Mouse (Mus musculus) ovary, postnatal 14 days (tissue): ENCODE data around the gene Grm5.

Experiments
- DNase-seq: peaks from one replicate; pipeline ENCODE4 v3.0.0; 2022; ENCODE audit warnings: low spot score

The Grm5 gene

DNA sequence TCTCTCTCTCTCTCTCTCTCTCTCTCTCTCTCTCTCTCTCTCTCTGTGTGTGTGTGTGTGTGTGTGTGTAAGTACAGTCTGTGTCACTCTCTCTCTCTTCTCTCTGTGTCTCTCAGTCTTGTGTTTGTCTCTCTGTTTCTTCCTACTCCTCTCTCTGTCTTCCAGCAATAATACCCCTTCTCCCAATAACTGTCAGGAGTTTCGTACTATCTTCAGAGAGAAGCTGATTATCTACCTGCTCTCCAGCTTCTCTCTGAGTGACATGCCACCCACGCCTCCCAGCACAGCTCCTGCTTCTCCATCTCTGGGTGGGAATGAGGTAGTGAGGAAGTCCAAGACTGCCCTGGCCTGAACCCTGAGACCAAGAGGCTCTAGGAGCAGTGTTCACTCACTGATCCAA, at the start of gene Grm5:
Grm5 (plus strand) TSS at position 301 of the 400 bp plus-strand sequence.
- no peak for DNase-seq

DNA sequence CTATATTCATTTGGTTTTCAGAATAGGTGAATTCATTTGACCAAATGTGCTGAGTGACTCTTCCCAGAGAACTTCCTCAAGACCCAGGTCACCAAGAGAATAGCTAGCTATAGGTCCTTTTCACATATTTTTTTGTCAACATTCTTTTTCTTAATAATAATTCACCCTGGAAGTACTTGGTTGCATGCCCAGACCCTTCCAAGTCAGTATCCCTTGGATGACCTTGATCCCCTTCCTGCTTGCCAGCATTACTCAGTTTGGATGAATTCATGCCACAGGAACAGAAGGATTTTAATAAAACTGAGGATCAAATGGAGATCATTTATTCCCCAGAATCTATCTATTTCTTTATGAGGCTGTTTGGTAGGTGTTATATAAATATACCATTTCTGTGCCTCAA, 44.9 kb upstream of the Grm5 start:
- DNase-seq: no peak

DNA sequence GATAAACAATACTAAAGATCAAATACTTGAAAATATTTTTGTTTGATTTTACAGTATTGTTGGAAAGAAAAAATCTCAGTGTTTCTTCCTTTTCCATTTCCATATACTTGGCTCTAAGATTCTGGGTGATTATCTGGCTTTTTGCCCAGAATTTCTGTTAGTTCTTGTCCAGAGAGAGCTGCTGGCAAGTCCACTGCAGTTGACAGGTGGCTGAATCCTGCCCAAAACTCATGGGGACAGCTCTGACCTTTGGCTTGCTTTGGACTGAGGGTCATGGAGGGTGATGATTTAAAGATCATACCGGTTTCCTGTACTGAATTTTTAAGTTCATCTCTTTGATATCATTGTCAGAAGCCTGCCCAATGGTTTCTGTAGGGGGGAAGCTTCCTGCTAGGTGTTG, 18.7 kb upstream of the Grm5 start:
- no peak for DNase-seq

DNA sequence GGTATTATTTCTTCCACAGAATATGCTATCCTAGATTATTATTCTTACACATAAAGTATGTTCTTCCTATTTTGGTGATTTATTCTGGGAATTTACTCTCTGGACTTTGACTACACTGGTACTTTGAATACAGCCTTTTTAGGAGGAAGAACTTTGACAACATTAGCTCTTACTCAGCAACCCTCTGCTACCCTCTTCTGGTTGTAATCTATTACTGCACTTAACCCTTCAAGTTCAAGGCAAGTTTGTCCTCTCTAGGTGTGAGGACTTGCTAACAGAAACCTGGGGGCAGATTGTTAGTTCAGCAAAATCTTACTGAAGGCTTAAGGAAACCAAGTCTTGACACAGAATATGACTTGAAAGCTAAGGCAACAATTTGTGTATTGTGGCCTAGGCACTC, 17.5 kb upstream of the Grm5 start:
- DNase-seq: no peak

DNA sequence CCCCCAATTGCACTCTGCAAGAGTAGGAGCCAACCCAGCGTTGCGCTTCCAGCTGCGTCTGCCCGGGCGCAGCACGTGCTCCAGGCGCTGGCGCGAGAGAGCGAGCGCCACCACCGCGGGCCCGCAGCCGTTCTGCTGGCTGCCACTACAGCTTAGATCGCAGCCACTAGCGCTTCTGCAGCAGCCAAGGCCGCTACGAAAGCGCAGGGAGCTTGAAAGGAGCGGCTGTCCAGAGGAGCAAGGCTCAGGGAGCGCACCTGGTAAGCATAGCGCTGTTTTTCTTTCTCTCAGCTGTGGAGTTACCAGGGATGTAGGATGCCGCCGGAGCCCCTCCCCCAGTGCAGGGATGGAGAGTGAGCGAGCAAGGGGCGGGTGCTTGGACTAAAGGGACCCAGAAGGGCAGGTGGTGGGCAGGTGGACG, 323 bp downstream of the Grm5 start:
- DNase-seq: no peak

DNA sequence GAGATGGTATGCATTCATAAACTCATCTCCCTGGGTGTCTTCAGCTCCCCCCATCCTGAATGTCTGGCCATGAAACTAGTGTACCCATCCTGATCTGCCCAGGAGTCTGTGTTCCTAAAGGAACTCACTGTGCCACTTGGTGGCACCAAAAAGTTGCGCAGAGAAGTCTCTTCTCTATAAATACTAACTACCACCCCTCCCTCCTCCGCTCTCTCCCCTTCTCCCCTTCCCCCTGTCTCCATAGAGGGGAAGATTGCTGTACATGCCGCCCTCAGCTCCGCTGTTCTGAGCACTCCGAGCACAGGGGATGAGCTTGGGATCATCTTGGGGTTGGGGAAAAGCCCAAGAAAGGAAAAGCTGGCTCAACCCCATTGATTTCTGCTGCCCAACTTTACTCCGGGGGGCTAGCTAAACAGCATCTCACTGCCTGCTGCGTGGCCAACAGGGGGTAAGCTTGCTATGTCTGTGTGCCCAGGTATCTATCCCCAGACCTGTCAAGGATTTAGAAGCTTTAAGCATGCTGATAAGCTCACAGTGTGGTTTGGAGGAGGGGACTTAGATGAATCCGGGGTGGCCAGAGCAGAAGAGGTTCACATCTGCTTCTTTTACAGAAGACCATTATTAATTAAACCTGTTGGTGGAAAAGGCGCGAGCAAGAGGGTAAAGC, 2.4 kb downstream of the Grm5 start:
- DNase-seq: no peak

DNA sequence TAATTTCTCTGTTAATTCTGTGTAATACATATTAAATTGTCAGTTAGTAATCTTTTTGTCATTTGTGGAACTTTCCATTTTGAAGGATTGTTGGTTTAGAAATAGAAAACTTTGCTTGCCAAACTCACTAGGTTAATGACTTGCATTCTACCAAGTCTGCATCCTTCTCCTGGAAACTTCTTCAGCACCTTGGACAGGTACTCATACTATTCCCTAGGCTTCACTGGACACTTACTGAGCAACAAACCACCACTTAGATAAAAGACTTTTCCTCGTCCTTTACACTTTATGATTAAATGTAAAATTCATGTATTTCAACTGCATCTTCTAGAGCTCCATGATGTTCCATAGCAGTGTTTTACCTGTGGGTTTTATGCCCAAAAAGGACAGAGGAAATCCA, 4.0 kb downstream of the Grm5 start:
- DNase-seq: no peak

DNA sequence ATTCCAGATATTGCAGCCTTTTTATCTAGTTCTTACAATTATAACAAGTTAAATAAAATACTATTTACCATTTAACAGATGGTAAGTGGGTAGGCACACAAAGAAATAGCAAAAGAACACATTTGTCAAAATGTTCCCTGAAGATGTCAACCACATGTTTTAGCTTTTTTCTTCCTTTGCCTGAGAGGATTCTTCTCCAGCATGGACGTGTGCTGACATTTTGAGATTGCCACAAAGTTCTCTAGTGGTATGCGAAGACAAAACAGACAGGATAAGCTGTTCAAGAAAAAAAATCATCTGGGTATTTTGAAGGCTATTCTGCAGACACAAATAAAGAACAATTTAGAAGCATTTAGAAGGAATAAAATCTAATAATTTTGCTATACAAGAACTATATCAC, 42.3 kb downstream of the Grm5 start:
- DNase-seq: no peak

DNA sequence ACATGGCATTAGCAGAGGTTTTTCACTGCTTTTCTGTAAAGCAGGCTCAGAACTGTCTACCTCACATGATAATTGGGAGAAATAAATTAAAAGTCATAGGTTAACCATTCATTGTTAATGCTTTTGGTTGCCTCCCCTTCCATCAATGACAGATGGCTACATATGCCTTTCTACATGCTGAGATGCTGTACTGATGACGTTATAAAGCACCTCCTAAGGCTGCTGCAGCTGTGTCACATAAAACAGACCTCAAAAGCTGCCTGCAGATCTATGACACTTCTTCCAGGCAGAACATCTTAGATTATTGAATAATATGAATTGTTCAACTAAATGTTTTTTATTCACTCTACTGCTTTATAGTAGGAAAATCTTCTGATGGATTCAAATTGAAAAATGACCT, 51.6 kb downstream of the Grm5 start:
- DNase-seq: no peak

DNA sequence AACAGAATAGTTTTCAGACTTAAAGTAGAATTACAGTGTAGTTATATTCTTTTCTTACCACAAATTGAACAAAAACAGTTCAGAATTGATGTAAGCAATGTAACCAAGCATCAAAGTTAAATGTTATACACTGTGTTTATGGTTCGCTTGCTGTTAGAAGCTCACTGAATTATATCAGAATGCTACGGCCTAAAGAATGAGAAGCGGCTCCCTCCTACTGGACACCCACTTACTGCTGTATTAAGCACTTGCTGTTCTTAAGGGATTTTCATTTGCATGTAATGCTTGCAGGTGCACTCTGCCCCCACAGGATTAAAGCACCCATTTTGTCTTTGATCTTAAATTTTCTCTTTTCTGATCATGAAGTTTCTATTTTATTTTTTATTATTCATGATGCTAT, 66.6 kb downstream of the Grm5 start:
- no peak for DNase-seq

DNA sequence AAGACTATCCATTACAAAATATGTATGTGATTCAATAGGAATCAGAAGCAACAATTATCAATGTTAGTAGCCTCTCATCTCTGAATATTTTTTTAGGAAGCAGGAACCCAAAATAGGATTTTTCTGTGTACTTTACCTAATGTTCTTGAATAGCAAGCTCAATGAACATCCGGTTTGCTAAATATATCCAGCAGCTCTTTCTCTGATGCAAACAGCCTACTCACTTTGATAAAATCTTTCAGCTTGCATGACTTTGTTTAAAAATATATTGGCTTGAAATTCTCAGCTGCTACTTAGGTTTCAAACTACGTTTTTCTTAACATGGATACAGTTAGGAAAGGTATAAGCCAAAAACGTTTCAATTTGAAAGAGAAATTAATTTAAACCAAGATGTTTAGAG, 77.8 kb downstream of the Grm5 start:
- no peak for DNase-seq

DNA sequence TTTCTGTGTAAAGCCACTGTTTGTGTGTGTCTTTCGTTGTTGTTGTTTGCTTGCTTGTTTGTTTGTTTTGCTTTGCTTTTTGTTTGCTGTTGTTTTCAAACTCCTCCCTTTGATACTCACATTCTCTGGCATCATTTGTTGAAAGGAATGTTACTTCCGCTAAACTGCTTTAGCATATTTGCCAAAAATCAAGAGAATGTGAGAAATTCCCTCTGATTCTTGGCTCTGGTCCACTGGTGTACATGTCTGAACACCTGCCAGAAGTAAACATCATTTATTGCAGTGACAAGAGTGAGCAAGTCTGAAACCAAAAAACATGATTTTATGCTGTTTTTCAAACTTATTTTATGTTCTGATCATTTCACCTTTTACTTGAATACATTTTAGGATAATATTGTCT, 80.1 kb downstream of the Grm5 start:
- no peak for DNase-seq

DNA sequence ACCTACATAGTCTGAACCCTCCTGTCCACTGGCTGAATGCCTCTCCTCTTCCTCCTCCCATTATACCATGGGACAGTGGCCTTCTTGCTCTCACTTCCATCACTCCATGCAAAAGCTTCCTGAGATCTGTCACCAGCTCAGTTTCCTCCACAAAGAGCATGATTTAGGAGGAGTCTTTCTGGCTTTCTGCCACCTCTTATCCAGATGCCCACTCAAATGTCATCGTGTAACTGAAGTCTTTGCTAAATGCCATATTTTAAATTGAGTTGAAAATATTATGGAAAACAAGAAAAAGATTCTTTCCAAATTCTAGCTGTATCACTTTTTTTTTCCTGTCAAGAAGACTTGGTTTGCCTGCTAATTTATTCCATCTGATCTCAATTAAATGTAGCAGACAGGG, 132.4 kb downstream of the Grm5 start:
- DNase-seq: no peak

DNA sequence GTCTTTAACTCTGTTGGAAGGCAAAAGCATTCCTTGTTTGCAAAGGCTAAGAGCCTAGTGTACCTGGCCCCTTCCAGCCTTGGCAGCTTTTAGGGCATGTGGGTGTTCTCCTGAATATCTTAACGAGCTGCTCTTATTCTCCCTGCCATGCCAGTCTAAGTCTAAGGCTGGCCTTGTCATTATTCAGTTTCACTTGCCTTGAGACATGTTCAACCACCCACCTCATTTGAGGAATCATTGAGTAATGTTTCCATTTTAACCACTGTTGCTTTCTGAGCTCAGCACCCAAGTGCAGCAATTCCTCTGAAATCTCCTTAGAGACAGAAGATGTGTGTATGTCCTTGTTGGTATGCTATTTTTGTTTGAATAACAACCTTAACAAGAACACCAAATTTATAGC, 134.7 kb downstream of the Grm5 start:
- no peak for DNase-seq

DNA sequence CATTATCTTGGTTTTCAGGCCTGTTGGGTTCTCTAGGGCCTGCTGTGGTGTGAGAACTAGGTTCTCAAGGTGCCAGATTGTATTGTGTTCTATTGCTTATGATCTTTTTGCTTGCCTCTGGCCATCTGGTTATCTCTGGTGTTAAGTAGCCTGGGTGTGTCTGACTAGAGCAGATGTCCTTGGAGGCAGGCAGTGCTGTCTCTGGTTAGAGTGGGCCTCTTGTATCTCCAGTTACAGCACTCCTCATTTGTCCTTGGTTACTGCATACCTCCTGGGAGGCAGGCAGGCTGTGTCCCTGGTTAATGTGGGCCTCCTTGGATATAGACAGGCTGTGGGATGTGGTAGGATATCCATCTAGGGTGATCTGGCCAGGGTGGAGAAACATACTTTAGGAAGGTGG, 150.5 kb downstream of the Grm5 start:
- DNase-seq: no peak

DNA sequence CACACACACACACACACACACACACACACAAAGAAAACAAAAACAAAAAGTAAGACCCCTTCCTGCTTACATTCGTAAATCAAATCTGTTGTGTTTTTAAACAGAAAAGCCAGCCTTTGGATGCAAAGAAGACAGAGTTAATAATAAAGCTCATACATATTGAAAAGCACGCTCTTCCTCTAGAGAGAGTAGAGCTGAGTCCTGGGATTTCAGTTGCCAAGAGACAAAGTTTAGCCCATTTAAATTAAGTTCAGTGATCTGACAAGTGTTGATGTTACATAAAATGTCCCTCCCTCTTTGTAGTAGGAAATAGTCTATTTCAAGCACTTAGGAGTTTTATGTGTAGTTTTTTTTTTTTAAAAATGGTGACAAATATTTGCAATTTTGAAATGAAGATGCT, 178.0 kb downstream of the Grm5 start:
- DNase-seq: no peak

DNA sequence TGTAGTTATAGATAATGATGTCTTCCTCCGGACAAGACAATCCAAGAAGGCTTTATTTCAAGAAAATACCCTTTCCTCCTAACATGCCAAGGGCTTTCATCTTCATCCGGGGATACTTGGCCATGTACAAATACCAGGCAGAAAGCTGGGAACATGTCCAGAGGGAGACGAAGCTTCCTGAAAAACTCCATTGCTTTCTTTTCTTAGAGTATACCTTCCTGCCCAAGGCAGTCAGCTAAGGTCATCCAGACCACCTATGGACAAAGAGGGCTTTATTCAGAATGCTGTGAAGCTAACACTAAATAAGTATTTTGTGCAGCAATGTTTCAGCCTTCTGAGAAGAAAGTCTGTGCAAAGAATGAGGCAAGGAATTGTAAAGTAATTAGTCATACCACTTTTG, 178.4 kb downstream of the Grm5 start:
- no peak for DNase-seq

DNA sequence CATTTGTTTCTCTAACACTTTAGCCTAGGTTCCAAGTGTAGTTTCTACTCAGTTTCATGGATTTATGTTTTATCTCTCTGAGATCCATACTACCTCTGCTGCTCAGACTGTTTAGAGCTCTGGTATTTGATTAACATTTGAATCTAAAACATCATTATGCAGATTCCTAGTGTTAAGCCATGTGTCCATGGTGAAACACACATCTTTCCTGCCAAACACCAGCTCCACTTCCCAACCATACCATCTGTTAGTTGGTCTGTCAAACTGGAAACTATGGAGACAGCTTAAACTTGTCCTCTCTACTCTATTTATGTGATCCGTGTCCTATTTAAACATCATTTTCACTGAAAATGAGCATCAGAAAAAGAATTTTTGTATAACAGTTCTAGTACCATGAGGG, 203.6 kb downstream of the Grm5 start:
- no peak for DNase-seq

DNA sequence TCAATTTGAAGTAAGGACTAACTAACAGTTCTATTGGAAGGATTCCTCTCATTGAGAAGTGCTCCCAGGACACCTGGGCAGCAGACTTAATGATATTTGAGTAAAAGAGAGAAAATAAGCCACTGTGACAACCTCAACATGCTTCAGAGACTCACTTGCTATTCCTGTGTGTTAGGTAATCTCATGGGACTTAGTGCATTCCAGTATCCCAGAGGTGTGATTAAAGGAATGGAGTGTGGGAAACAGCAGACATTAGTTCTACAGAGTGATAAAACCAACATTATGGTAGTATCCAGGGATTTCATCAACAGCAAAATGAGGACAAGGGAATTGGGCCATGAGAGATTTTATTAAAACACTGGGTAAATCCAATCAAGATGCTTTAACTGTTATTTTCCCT, 205.0 kb downstream of the Grm5 start:
- no peak for DNase-seq

DNA sequence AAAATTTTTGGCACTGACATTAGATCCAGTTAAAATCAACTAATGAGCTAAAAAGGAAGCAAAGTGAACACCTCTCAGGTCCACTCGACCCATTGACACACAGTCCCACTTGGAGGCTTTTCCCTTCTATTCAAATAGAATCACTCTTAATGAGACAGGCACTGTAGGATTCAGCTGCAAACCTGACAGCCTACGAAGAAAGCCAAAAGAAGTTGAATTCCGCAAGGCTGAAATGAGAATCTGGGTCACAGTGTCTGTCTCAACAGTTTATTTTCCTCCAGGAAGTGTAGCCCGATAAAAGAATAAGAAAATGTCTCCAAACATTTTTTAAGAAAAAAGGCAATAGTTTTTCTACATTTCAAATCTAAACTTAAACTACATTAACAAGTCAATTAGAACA, 209.9 kb downstream of the Grm5 start:
- DNase-seq: no peak

DNA sequence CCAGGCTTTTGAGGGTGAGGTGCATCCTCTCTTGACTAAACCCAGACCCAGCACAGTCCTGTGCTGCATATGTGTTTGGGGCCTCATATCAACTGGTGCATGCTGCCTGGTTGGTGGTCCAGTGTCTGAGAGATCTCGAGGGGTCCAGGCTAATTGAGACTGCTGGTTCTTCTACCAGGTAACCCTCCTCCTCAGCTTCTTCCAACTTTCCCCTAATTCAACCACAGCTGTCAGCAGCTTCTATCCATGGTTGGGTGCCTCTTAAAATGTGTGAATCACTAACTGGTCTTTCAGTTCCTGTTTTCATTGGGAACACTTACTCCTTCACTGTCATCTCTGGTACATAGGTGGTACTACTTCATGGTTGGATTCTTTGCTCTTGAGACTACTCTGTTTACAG, 240.9 kb downstream of the Grm5 start:
- no peak for DNase-seq

DNA sequence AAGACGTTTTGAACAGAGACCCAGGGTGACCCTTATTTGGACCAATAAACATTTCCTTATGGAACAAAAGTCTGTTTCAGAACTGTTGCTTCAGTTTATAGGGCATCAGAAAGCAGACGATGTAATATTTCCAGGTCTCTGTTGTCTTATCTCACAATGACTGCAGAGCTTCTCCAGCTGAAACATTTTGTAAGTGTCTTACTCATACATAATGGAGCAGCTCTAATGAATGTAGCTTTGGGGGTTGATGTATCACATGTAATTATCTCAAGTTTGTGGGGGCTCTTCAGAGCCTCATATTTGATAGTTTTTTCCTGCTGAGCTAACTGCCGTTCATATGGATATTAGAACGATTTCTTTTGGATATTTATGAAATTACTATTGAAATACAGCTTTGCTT, 250.7 kb downstream of the Grm5 start:
- no peak for DNase-seq

DNA sequence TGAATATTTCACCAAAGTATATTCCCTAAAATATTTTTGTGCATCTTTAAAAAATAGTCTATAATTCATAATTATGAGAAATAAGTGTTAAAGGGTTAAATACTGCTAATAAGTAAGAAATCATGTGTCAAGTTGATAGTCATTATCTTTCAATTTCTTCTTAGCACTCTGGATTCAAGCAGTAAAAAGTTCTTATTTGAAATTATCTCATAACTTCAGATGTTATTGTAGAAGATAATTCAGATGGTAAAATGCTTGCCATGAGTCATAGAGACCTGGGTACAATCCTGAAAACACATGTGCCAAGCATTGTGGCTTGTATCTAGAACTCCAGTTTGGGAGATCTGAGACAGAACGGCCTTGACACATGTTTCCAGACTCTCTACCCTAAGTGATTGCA, 254.6 kb downstream of the Grm5 start:
- DNase-seq: no peak

DNA sequence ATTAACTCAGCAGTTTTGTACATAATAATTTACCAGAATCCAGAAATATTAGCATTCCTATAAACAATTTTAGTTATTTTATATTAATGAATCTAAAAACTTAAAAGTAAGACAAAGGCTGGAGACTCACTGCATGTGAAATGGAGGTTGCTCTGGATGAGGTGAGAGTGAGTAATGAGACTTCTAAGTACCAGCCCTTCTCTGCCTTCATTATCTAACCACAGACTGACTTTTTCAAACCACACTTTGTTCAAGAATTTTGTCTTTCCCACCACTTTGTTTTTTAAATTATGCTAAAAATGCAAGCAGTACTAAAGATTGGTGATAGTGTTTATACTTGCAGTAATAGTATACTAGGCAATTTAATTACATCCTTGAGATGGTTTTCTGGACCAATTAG, 259.5 kb downstream of the Grm5 start:
- no peak for DNase-seq

DNA sequence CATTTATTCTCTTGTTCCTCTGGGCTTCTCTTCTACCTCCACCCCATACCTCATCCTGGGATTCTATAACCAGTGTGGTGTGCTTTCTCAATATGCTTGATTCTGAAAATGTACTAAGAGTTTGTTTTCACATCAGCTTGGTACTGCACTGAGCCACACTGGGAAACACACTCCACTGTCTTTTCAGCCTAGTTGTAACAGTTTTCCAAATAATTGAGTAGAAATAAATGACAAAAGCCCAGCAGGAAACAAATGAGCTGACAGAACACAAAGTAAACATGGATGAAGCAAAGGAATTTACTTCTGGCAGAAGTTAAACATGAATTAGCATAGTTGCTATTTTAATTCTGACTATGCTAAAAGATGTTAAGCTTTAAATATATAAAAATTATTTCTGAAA, 262.1 kb downstream of the Grm5 start:
- no peak for DNase-seq
